Mouse (Mus musculus) limb, embryonic 11.5 days (tissue): ENCODE data around the gene Plch2. TPM values are rescaled to one million over a fixed set of nuclear protein-coding genes. Genes with fewer than 3 reads are reported as not detected.

ENCODE experiments used
- ATAC-seq: fragments of 200-750 bp; cut with Nextera tagmentation; 2 replicates; pipeline ENCODE4 v1.8.0; 2017; ENCODE audit warnings: low read depth; ENCODE audit not compliant: insufficient number of reproducible peaks, low FRiP score, low TSS enrichment
- DNase-seq: peaks from one replicate; pipeline ENCODE4 v3.0.0-alpha.2; 2015; ENCODE audit warnings: low spot score
- H3K27ac ChIP-seq: fragments of 300-500 bp; sonication (generic); replicated peaks from 2 replicates; pipeline ENCODE4 v1.5.1; 2014; ENCODE audit warnings: low read depth, mild to moderate bottlenecking, low read length
- H3K27me3 ChIP-seq: fragments of 300-500 bp; sonication (generic); 2 replicates; pipeline ENCODE4 v1.6.1; 2014; ENCODE audit warnings: mild to moderate bottlenecking, low read length, mixed read lengths; ENCODE audit not compliant: control insufficient read depth, insufficient read depth
- H3K36me3 ChIP-seq: fragments of 300-500 bp; sonication (generic); 2 replicates; pipeline ENCODE4 v1.6.1; 2014; ENCODE audit warnings: mild to moderate bottlenecking, low read length, moderate library complexity, mixed read lengths; ENCODE audit not compliant: control insufficient read depth, insufficient read depth
- H3K4me1 ChIP-seq: fragments of 300-500 bp; sonication (generic); 2 replicates; pipeline ENCODE4 v1.6.1; 2014; ENCODE audit warnings: low read length, mixed read lengths; ENCODE audit not compliant: control insufficient read depth, insufficient read depth
- H3K4me2 ChIP-seq: fragments of 300-500 bp; sonication (generic); 2 replicates; pipeline ENCODE4 v1.6.1; 2014; ENCODE audit warnings: low read depth, mild to moderate bottlenecking, moderate library complexity; ENCODE audit not compliant: severe bottlenecking
- H3K4me3 ChIP-seq: fragments of 300-500 bp; sonication (generic); 2 replicates; pipeline ENCODE4 v1.5.1; 2014; ENCODE audit warnings: low read depth, low read length
- H3K9ac ChIP-seq: fragments of 300-500 bp; sonication (generic); 2 replicates; pipeline ENCODE4 v1.6.1; 2014; ENCODE audit warnings: mild to moderate bottlenecking, low read length
- H3K9me3 ChIP-seq: fragments of 300-500 bp; sonication (generic); 2 replicates; pipeline ENCODE4 v1.6.1; 2016; ENCODE audit warnings: low read length; ENCODE audit not compliant: control insufficient read depth
- WGBS: fragments of 180-500 bp; shearing (Covaris S2); extraction: QIAGEN DNeasy Blood & Tissue Kit; methylation state at CpG from one replicate; pipeline ENCODE4 v1.1.7; 2014; 5-methylcytosine and 5-hydroxymethylcytosine counted together
- polyA plus RNA-seq: library from polyadenylated mRNA; unstranded; fragments of >200 nt; fragmentation: Nextera tagmentation; extraction: Ambion mirVana; gene quantifications from 2 replicates; pipeline ENCODE4 v1.2.1, GENCODE M21; 2014

Gene Plch2
- polyA plus RNA-seq, 1 experiment from 2014 or later, result 1.0 TPM

DNA sequence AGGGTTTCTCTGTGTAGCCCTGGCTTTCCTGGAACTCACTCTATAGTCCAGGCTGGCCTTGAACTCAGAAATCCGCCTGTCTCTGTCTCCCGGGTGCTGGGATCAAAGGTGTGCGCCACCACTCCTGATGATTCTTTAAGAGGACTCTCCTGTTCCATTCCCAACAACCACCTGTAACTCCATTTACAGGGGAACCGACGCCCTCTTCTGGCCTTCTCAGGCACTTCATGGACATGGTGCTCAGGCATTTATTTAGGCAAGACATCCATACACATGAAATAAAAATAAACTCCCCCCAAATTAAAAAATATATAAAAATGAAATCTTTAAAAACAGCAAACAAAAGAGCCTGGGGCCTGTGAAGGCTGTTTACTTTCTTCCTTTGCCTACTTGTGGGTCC lies 89.4 kb downstream of the Plch2 start:
- H3K9me3 ChIP-seq, result no peaks in the 10 kb centered on the region
- no peak overlapping the region for H3K4me3 ChIP-seq
- WGBS, result 62% methylated on average over 5 of the region's 5 CpGs
- H3K27me3 ChIP-seq, result peaks cover 16% of the 10 kb centered on the region
- no peak overlapping the region for H3K9ac ChIP-seq
- peaks cover 16% of the 10 kb centered on the region for H3K4me1 ChIP-seq
- H3K4me2 ChIP-seq, result no peak overlapping the region
- peaks cover 32% of the 10 kb centered on the region for H3K36me3 ChIP-seq
- H3K27ac ChIP-seq, result no peak overlapping the region
- DNase-seq, result peak; percentile 69
- no peak for ATAC-seq

DNA sequence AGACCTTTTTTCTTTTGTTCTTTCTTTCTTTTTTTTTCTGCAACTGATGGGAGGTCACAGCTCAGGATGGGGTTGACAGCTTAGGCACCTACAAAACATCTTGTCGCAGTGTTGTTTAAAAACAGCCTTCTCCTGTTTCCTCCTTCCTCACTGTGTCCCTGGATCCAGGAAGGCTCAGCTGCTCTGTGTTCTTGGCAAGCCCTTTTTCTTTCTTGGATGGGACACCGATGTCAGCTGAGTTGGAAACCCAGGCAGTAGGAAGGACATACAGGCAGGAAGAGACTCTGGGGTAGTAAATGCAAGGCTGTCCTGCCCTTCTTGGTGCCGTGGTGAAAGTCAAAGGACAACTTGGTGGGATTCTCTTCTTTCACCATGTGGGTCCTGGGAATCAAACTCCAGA lies 90.7 kb downstream of the Plch2 start:
- Histone ChIP-seq H3K9me3 (no peaks in the 10 kb centered on the region), H3K4me2 (no peak overlapping the region), H3K9ac (no peak overlapping the region), H3K27me3 (peaks cover 29% of the 10 kb centered on the region), H3K27ac (no peak overlapping the region), H3K4me1 (peaks cover 25% of the 10 kb centered on the region), H3K4me3 (no peak overlapping the region), H3K36me3 (peaks cover 20% of the 10 kb centered on the region)
- no peak for DNase-seq
- ATAC-seq, result no peak
- WGBS, result 88% methylated on average over 3 of the region's 3 CpGs

GRCm38 (mm10) chr4:154964581-154965235 lies 91.9 kb downstream of the Plch2 start:
- Histone ChIP-seq H3K27ac (peak overlapping the region; percentile 38; the same call in 1 of the 2 replicates), H3K4me3 (peak overlapping the region; percentile 85), H3K4me2 (peak overlapping the region; percentile 88), H3K4me1 (peaks cover 30% of the 10 kb centered on the region), H3K36me3 (peaks cover 10% of the 10 kb centered on the region), H3K9me3 (no peaks in the 10 kb centered on the region), H3K9ac (peak overlapping the region; percentile 65), H3K27me3 (peaks cover 40% of the 10 kb centered on the region)
- DNase-seq, result no peak
- peak; percentile 23; the same call in 1 of the 2 replicates for ATAC-seq
- WGBS, result 3% methylated on average over 36 of the region's 36 CpGs

GRCm38 (mm10) chr4:154963901-154964580 lies 92.5 kb downstream of the Plch2 start, which contains the start of gene Pank4:
TSS of gene Pank4 (plus strand) at chr4:154964123.
- Histone ChIP-seq H3K9me3 (no peaks in the 10 kb centered on the region), H3K27me3 (peaks cover 47% of the 10 kb centered on the region), H3K36me3 (peaks cover 3% of the 10 kb centered on the region; the same call in 1 of the 2 replicates), H3K4me2 (peak within 1 kb of the TSS; percentile 88), H3K27ac (peak within 1 kb of the TSS; percentile 38), H3K4me1 (peaks cover 30% of the 10 kb centered on the region), H3K9ac (peak within 1 kb of the TSS; percentile 65), H3K4me3 (peak within 1 kb of the TSS; percentile 85)
- under 1% methylated on average over 66 of the region's 66 CpGs for WGBS
- peak; percentile 90 for DNase-seq
- peak; percentile 84 for ATAC-seq

- H3K4me3 ChIP-seq, result peak overlapping the region; percentile 85; the same call in 1 of the 2 replicates
- WGBS, result 23% methylated on average over 11 of the region's 11 CpGs
- no peak overlapping the region for H3K9ac ChIP-seq
- H3K27ac ChIP-seq, result no peak overlapping the region
- H3K4me2 ChIP-seq, result peak overlapping the region; percentile 88
- H3K27me3 ChIP-seq, result peaks cover 54% of the 10 kb centered on the region
- H3K4me1 ChIP-seq, result peaks cover 35% of the 10 kb centered on the region
- H3K36me3 ChIP-seq, result peaks cover 3% of the 10 kb centered on the region; the same call in 1 of the 2 replicates
- ATAC-seq, result no peak
- no peaks in the 10 kb centered on the region for H3K9me3 ChIP-seq
- DNase-seq, result no peak
These were observed 93.3 kb downstream of the Plch2 start for GRCm38 (mm10) chr4:154963190-154963836.

DNA sequence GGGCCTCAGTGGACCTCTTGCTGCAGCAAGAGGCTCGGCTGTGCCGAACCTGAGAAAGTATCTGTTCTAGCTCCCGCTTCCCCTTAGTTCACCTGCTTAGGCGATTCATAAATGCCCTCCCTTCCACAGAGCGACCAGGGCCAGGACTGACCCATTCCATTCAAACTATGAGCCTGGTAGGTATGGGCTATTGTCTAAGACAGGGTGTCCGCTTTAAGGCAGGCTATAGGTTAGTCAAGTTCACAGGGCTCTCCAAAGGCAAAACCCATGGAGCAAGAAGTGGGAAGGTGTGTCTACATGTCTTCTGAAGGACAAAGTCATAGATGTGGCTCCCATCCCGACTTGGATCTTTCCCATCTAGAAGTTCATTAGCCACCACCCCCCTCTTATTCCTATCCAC lies 93.9 kb downstream of the Plch2 start:
- Histone ChIP-seq H3K27ac (no peak overlapping the region), H3K4me1 (peaks cover 41% of the 10 kb centered on the region), H3K4me3 (no peak overlapping the region), H3K9ac (no peak overlapping the region), H3K27me3 (peaks cover 55% of the 10 kb centered on the region), H3K4me2 (no peak overlapping the region), H3K9me3 (no peaks in the 10 kb centered on the region), H3K36me3 (peaks cover 3% of the 10 kb centered on the region; the same call in 1 of the 2 replicates)
- WGBS, result 76% methylated on average over 7 of the region's 7 CpGs
- no peak for DNase-seq
- ATAC-seq, result no peak

- no peaks in the 10 kb centered on the region for H3K9me3 ChIP-seq
- H3K4me2 ChIP-seq, result peak overlapping the region; percentile 51
- peaks cover 57% of the 10 kb centered on the region for H3K27me3 ChIP-seq
- WGBS, result 20% methylated on average over 13 of the region's 13 CpGs
- H3K4me3 ChIP-seq, result peak overlapping the region; percentile 37
- H3K36me3 ChIP-seq, result peaks cover 3% of the 10 kb centered on the region; the same call in 1 of the 2 replicates
- no peak overlapping the region for H3K27ac ChIP-seq
- H3K9ac ChIP-seq, result no peak overlapping the region
- DNase-seq, result no peak
- peaks cover 44% of the 10 kb centered on the region for H3K4me1 ChIP-seq
- no peak for ATAC-seq
These were observed 94.7 kb downstream of the Plch2 start for GRCm38 (mm10) chr4:154961911-154962310.

DNA sequence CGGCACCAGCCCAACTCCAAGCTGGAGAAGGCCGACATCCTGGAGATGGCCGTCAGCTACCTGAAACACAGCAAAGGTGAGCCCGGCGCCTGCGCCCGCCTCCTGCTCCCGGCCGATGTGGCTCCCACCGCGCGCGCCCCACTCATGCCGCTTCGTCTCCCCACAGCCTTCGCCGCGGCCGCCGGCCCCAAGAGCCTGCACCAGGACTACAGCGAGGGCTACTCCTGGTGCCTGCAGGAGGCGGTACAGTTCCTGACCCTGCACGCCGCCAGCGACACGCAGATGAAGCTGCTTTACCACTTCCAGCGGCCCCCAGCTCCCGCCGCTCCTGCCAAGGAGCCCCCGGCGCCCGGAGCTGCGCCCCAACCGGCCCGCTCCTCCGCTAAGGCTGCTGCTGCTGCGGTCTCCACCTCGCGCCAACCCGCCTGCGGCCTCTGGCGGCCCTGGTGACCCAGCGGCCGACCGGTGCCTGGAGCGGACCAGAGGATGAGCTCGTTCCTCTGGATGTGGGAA lies 95.3 kb downstream of the Plch2 start:
- Histone ChIP-seq H3K4me2 (peak overlapping the region; percentile 51), H3K4me1 (peaks cover 44% of the 10 kb centered on the region), H3K36me3 (peaks cover 2% of the 10 kb centered on the region; the same call in 1 of the 2 replicates), H3K9me3 (no peaks in the 10 kb centered on the region), H3K27me3 (peaks cover 58% of the 10 kb centered on the region), H3K27ac (no peak overlapping the region), H3K4me3 (peak overlapping the region; percentile 37), H3K9ac (peak overlapping the region; percentile 47; the same call in 1 of the 2 replicates)
- DNase-seq, result peak; percentile 66
- under 1% methylated on average over 35 of the region's 47 CpGs for WGBS
- ATAC-seq, result no peak
